Mouse (Mus musculus) heart, embryonic 16.5 days (tissue): ENCODE results near the gene Fam210b. TPM values are rescaled to one million over a fixed set of nuclear protein-coding genes. Genes with fewer than 3 reads are reported as not detected.

Source experiments
- ATAC-seq: fragments of 200-750 bp; cut with Nextera tagmentation; replicated peaks from 2 replicates; pipeline ENCODE4 v1.8.0; 2017; ENCODE audit warnings: moderate number of reproducible peaks; ENCODE audit not compliant: insufficient read depth, low FRiP score; ENCODE audit errors: extremely low read depth
- H3K27ac ChIP-seq: fragments of 300-500 bp; sonication (generic); 2 replicates; pipeline ENCODE4 v1.5.1; 2014; ENCODE audit warnings: mild to moderate bottlenecking, low read length, control low read depth, moderate library complexity
- H3K27me3 ChIP-seq: fragments of 300-500 bp; sonication (generic); 2 replicates; pipeline ENCODE4 v1.6.1; 2014; ENCODE audit warnings: low read length, mixed read lengths; ENCODE audit not compliant: control insufficient read depth, insufficient read depth
- H3K36me3 ChIP-seq: fragments of 300-500 bp; sonication (generic); 2 replicates; pipeline ENCODE4 v1.6.1; 2014; ENCODE audit not compliant: control insufficient read depth, insufficient read depth
- H3K4me1 ChIP-seq: fragments of 300-500 bp; sonication (generic); 2 replicates; pipeline ENCODE4 v1.6.1; 2014; ENCODE audit warnings: low read length, mixed read lengths; ENCODE audit not compliant: control insufficient read depth, insufficient read depth
- H3K4me2 ChIP-seq: fragments of 300-500 bp; sonication (generic); 2 replicates; pipeline ENCODE4 v1.6.1; 2014; ENCODE audit warnings: low read depth, mild to moderate bottlenecking, control low read depth, low read length
- H3K4me3 ChIP-seq: fragments of 300-500 bp; sonication (generic); 2 replicates; pipeline ENCODE4 v1.5.1; 2014; ENCODE audit warnings: mild to moderate bottlenecking, control low read depth, low read length
- H3K9ac ChIP-seq: fragments of 300-500 bp; sonication (generic); 2 replicates; pipeline ENCODE4 v1.6.1; 2014; ENCODE audit warnings: low read length, control low read depth
- H3K9me3 ChIP-seq: fragments of 300-500 bp; sonication (generic); replicated peaks from 2 replicates; pipeline ENCODE4 v1.6.1; 2016; ENCODE audit warnings: low read length; ENCODE audit not compliant: control insufficient read depth
- WGBS: fragments of 180-500 bp; shearing (Covaris S2); extraction: QIAGEN DNeasy Blood & Tissue Kit; methylation state at CpG from one replicate; pipeline ENCODE4 v1.1.7; 2014; 5-methylcytosine and 5-hydroxymethylcytosine counted together
- polyA plus RNA-seq: library from polyadenylated mRNA; unstranded; fragments of >200 nt; fragmentation: Nextera tagmentation; extraction: Ambion mirVana; gene quantifications from 2 replicates; pipeline ENCODE4 v1.2.1, GENCODE M21; 2015

The Fam210b gene
- polyA plus RNA-seq, 1 experiment from 2014 or later: 13.3 TPM

GRCm38 (mm10) chr2:172405011-172405410, 59.6 kb downstream of the Fam210b start:
- no peak overlapping the region for H3K4me3 ChIP-seq
- H3K4me2 ChIP-seq: no peak overlapping the region
- no peaks in the 10 kb centered on the region for H3K36me3 ChIP-seq
- H3K9me3 ChIP-seq: no peaks in the 10 kb centered on the region
- no peak for ATAC-seq
- no peaks in the 10 kb centered on the region for H3K27me3 ChIP-seq
- H3K4me1 ChIP-seq: 0 out of 2 replicates have a peak, but pooled peaks cover 9% of the 10 kb centered on the region
- H3K9ac ChIP-seq: no peak overlapping the region
- H3K27ac ChIP-seq: no peak overlapping the region
- 38% methylated on average over 3 of the region's 3 CpGs for WGBS

Other genes starting within 250 kb of the Fam210b start
- not detected in 2 replicates for gene Mc3r, start 97.1 kb upstream of the Fam210b start, polyA plus RNA-seq
- 88.1 and 92.4 TPM in 2 replicates for gene Aurka, start 25.0 kb downstream of the Fam210b start, polyA plus RNA-seq
- gene Cstf1, start 25.1 kb downstream of the Fam210b start, polyA plus RNA-seq: 24.5 and 32.2 TPM in 2 replicates
- 1.0 TPM in 2 replicates for gene Cass4, start 48.2 kb downstream of the Fam210b start, polyA plus RNA-seq
- gene Rtf2, start 95.0 kb downstream of the Fam210b start, polyA plus RNA-seq: 53.2 and 60.5 TPM in 2 replicates
- gene Gcnt7, start 113.0 kb downstream of the Fam210b start, polyA plus RNA-seq: 1.3 and 1.4 TPM in 2 replicates
- gene Fam209, start 127.0 kb downstream of the Fam210b start, polyA plus RNA-seq: 0.21 TPM in 1 of 2 replicates, not detected in the other
- 0.15 and 0.22 TPM in 2 replicates for gene Tfap2c, start 204.0 kb downstream of the Fam210b start, polyA plus RNA-seq